Mouse (Mus musculus) midbrain, embryonic 16.5 days (tissue): ENCODE results near the gene Abhd14b. TPM values are rescaled to one million over a fixed set of nuclear protein-coding genes. Genes with fewer than 3 reads are reported as not detected.
A peak's percentile ranks its signal among the peaks of the same experiment; 100 is the strongest.

Source experiments
- ATAC-seq: fragments of 200-750 bp; cut with Nextera tagmentation; 2 replicates; pipeline ENCODE4 v1.8.0; 2017; ENCODE audit warnings: moderate TSS enrichment
- H3K27ac ChIP-seq: fragments of 300-500 bp; sonication (generic); 2 replicates; pipeline ENCODE4 v1.5.1; 2014; ENCODE audit warnings: mild to moderate bottlenecking, low read length, mixed read lengths
- H3K27me3 ChIP-seq: fragments of 300-500 bp; sonication (generic); 2 replicates; pipeline ENCODE4 v1.6.1; 2014; ENCODE audit warnings: low read depth, low read length, mixed read lengths; ENCODE audit not compliant: control insufficient read depth, insufficient read depth
- H3K36me3 ChIP-seq: fragments of 300-500 bp; sonication (generic); 2 replicates; pipeline ENCODE4 v1.6.1; 2014; ENCODE audit warnings: mild to moderate bottlenecking, low read length, moderate library complexity, mixed read lengths; ENCODE audit not compliant: control insufficient read depth, insufficient read depth
- H3K4me1 ChIP-seq: fragments of 300-500 bp; sonication (generic); 2 replicates; pipeline ENCODE4 v1.6.1; 2014; ENCODE audit warnings: mild to moderate bottlenecking, low read length, mixed read lengths; ENCODE audit not compliant: control insufficient read depth, insufficient read depth
- H3K4me2 ChIP-seq: fragments of 300-500 bp; sonication (generic); 2 replicates; pipeline ENCODE4 v1.6.1; 2014; ENCODE audit warnings: mild to moderate bottlenecking, low read length, mixed read lengths
- H3K4me3 ChIP-seq: fragments of 300-500 bp; sonication (generic); 2 replicates; pipeline ENCODE4 v1.5.1; 2014; ENCODE audit warnings: low read depth, mild to moderate bottlenecking, low read length, moderate library complexity, mixed read lengths
- H3K9ac ChIP-seq: fragments of 300-500 bp; sonication (generic); 2 replicates; pipeline ENCODE4 v1.6.1; 2014; ENCODE audit warnings: low read depth, low read length, mixed read lengths
- H3K9me3 ChIP-seq: fragments of 300-500 bp; sonication (generic); replicated peaks from 2 replicates; pipeline ENCODE4 v1.6.1; 2014; ENCODE audit warnings: mild to moderate bottlenecking, low read length, mixed read lengths; ENCODE audit not compliant: control insufficient read depth, poor library complexity, severe bottlenecking
- WGBS: fragments of 180-500 bp; shearing (Covaris S2); extraction: QIAGEN DNeasy Blood & Tissue Kit; methylation state at CpG from one replicate; pipeline ENCODE4 v1.1.7; 2014; 5-methylcytosine and 5-hydroxymethylcytosine counted together
- polyA plus RNA-seq: library from polyadenylated mRNA; unstranded; fragments of >200 nt; fragmentation: Nextera tagmentation; extraction: Ambion mirVana; gene quantifications from 2 replicates; pipeline ENCODE4 v1.2.1, GENCODE M21; 2015

The Abhd14b gene
- polyA plus RNA-seq, 1 experiment from 2014 or later: 10.6 TPM

- Histone ChIP-seq H3K27ac (no peak overlapping the region; the same call in 1 of the 2 replicates), H3K4me2 (peak overlapping the region; percentile 39; the same call in 1 of the 2 replicates), H3K4me1 (peaks cover 10% of the 10 kb centered on the region), H3K9ac (no peak overlapping the region), H3K36me3 (peaks cover 6% of the 10 kb centered on the region; the same call in 1 of the 2 replicates), H3K9me3 (no peaks in the 10 kb centered on the region), H3K27me3 (0 out of 2 replicates have a peak, but pooled peaks cover under 1% of the 10 kb centered on the region), H3K4me3 (no peak overlapping the region)
- ATAC-seq: no peak; the same call in 1 of the 2 replicates
- WGBS: 34% methylated on average over 16 of the region's 16 CpGs
Measured at GRCm38 (mm10) chr9:106476002-106476923, 29.0 kb downstream of the Abhd14b start.

GRCm38 (mm10) chr9:106476924-106477484, 29.7 kb downstream of the Abhd14b start, which contains the start of gene Parp3:
Gene Parp3, minus strand, starts transcription at chr9:106476949.
- peak within 1 kb of the TSS; percentile 87 for H3K4me3 ChIP-seq
- peak within 1 kb of the TSS; percentile 68 for H3K9ac ChIP-seq
- peaks cover 10% of the 10 kb centered on the region for H3K4me1 ChIP-seq
- H3K9me3 ChIP-seq: no peaks in the 10 kb centered on the region
- H3K27ac ChIP-seq: peak within 1 kb of the TSS; percentile 22; the same call in 1 of the 2 replicates
- H3K27me3 ChIP-seq: no peaks in the 10 kb centered on the region
- H3K4me2 ChIP-seq: peak within 1 kb of the TSS; percentile 83
- ATAC-seq: peak; percentile 98
- peaks cover 8% of the 10 kb centered on the region; the same call in 1 of the 2 replicates for H3K36me3 ChIP-seq
- WGBS: under 1% methylated on average over 41 of the region's 41 CpGs

- WGBS: 8% methylated on average over 16 of the region's 16 CpGs
- peak overlapping the region; percentile 68 for H3K9ac ChIP-seq
- ATAC-seq: no peak
- peak overlapping the region; percentile 87 for H3K4me3 ChIP-seq
- peaks cover 10% of the 10 kb centered on the region for H3K4me1 ChIP-seq
- H3K27me3 ChIP-seq: no peaks in the 10 kb centered on the region
- peak overlapping the region; percentile 83 for H3K4me2 ChIP-seq
- no peak overlapping the region for H3K27ac ChIP-seq
- no peaks in the 10 kb centered on the region for H3K9me3 ChIP-seq
- H3K36me3 ChIP-seq: peaks cover 11% of the 10 kb centered on the region; the same call in 1 of the 2 replicates
Measured at GRCm38 (mm10) chr9:106477649-106478048, 30.4 kb downstream of the Abhd14b start.

GRCm38 (mm10) chr9:106478101-106478500, 30.8 kb downstream of the Abhd14b start:
- Histone ChIP-seq H3K4me3 (peak overlapping the region; percentile 87), H3K27ac (no peak overlapping the region), H3K4me2 (peak overlapping the region; percentile 83), H3K27me3 (no peaks in the 10 kb centered on the region), H3K9ac (peak overlapping the region; percentile 68), H3K4me1 (peaks cover 10% of the 10 kb centered on the region), H3K36me3 (peaks cover 12% of the 10 kb centered on the region; the same call in 1 of the 2 replicates), H3K9me3 (no peaks in the 10 kb centered on the region)
- WGBS: 84% methylated on average over 9 of the region's 9 CpGs
- no peak for ATAC-seq

GRCm38 (mm10) chr9:106480541-106480940, 33.3 kb downstream of the Abhd14b start:
- WGBS: 96% methylated on average over 7 of the region's 7 CpGs
- ATAC-seq: no peak
- H3K9me3 ChIP-seq: no peaks in the 10 kb centered on the region

GRCm38 (mm10) chr9:106481075-106481474, 33.8 kb downstream of the Abhd14b start:
- no peak for ATAC-seq
- Histone ChIP-seq H3K9ac (no peak overlapping the region), H3K27ac (no peak overlapping the region), H3K4me2 (no peak overlapping the region), H3K36me3 (peaks cover 27% of the 10 kb centered on the region), H3K4me1 (peaks cover 10% of the 10 kb centered on the region), H3K4me3 (no peak overlapping the region), H3K9me3 (no peaks in the 10 kb centered on the region), H3K27me3 (no peaks in the 10 kb centered on the region)
- 93% methylated on average over 15 of the region's 15 CpGs for WGBS

More at GRCm38 (mm10) chr9:106480541-106480940, 33.3 kb downstream of the Abhd14b start:
- Histone ChIP-seq H3K4me3 (no peak overlapping the region), H3K9ac (no peak overlapping the region), H3K27me3 (no peaks in the 10 kb centered on the region), H3K27ac (no peak overlapping the region), H3K4me1 (peaks cover 10% of the 10 kb centered on the region), H3K4me2 (no peak overlapping the region), H3K36me3 (peaks cover 25% of the 10 kb centered on the region)

GRCm38 (mm10) chr9:106481676-106482075, 34.4 kb downstream of the Abhd14b start:
- peaks cover 9% of the 10 kb centered on the region for H3K4me1 ChIP-seq
- H3K27ac ChIP-seq: no peak overlapping the region
- no peaks in the 10 kb centered on the region for H3K9me3 ChIP-seq
- H3K9ac ChIP-seq: no peak overlapping the region
- H3K4me3 ChIP-seq: no peak overlapping the region
- ATAC-seq: no peak
- no peak overlapping the region for H3K4me2 ChIP-seq
- no peaks in the 10 kb centered on the region for H3K27me3 ChIP-seq
- H3K36me3 ChIP-seq: peaks cover 27% of the 10 kb centered on the region
- 95% methylated on average over 13 of the region's 13 CpGs for WGBS

GRCm38 (mm10) chr9:106482578-106483115, 35.4 kb downstream of the Abhd14b start:
- H3K27ac ChIP-seq: no peak overlapping the region
- no peak overlapping the region for H3K4me2 ChIP-seq
- H3K27me3 ChIP-seq: no peaks in the 10 kb centered on the region
- peaks cover 27% of the 10 kb centered on the region for H3K36me3 ChIP-seq
- ATAC-seq: no peak
- no peak overlapping the region for H3K4me3 ChIP-seq
- WGBS: 90% methylated on average over 17 of the region's 17 CpGs
- no peak overlapping the region for H3K9ac ChIP-seq
- no peaks in the 10 kb centered on the region for H3K9me3 ChIP-seq
- peaks cover 8% of the 10 kb centered on the region for H3K4me1 ChIP-seq
